Comparison of ENCODE assay signal across 17 mouse cellular contexts in genomic region chr14:19760721-19761120, GRCm38 (mm10). TPM values are rescaled to one million over a fixed set of nuclear protein-coding genes. Genes with fewer than 3 reads are reported as not detected.
DNase-seq lines count a peak whose midpoint lies in the region; ATAC-seq and TF ChIP-seq lines count a peak whose summit lies in the region.
"Had no signal": no experiment of that assay in that cellular context is flagged by ENCODE, and none has a peak within 500 bp of the region (broad histone marks: within the 10 kb centered on the region; RNA-seq: fewer than 3 reads in every experiment).

No protein-coding gene starts in this region.

- H3K4me2 ChIP-seq in hindbrain, embryonic 12.5 days (replicated peaks), result no peak overlapping the region
- no peak overlapping the region for H3K4me2 ChIP-seq in neural tube, embryonic 13.5 days
- peak overlapping the region; percentile 31 for H3K4me2 ChIP-seq in heart, embryonic 14.5 days (ENCODE audit: low read length)
- H3K4me2 ChIP-seq: forebrain, embryonic 15.5 days; intestine, embryonic 15.5 days; kidney, embryonic 15.5 days; limb, embryonic 12.5 days; lung, embryonic 14.5 days had no signal

- no peak overlapping the region for H3K27ac ChIP-seq in hindbrain, embryonic 10.5 days
- H3K27ac ChIP-seq in hindbrain, embryonic 12.5 days, result no peak overlapping the region
- H3K27ac ChIP-seq in neural tube, embryonic 13.5 days (replicated peaks), result no peak overlapping the region
- H3K27ac ChIP-seq in heart, embryonic 14.5 days (replicated peaks in 1 of 2; ENCODE audit: control insufficient read depth in 1 of 2, insufficient read depth in 1 of 2, low read depth in 2 of 2, low read length in 2 of 2), result peak overlapping the region; percentile 15 to 83; a peak in 2 of 4 replicates
- no peak overlapping the region for H3K27ac ChIP-seq in layer of hippocampus, adult 2 months
- H3K27ac ChIP-seq: forebrain, embryonic 15.5 days; intestine, embryonic 15.5 days; kidney, embryonic 15.5 days; left cerebral cortex, adult 2 months; limb, embryonic 12.5 days had no signal

- TF ChIP-seq CTCF in layer of hippocampus, adult 2 months (conservative IDR thresholded peaks at IDR 0.05), result no peak

- H3K36me3 ChIP-seq in hindbrain, embryonic 10.5 days, result no peaks in the 10 kb centered on the region
- no peaks in the 10 kb centered on the region for H3K36me3 ChIP-seq in hindbrain, embryonic 12.5 days
- no peaks in the 10 kb centered on the region for H3K36me3 ChIP-seq in neural tube, embryonic 13.5 days
- H3K36me3 ChIP-seq in heart, embryonic 14.5 days (ENCODE audit: control insufficient read depth, insufficient read depth, low read length), result peaks cover 49% of the 10 kb centered on the region
- H3K36me3 ChIP-seq: forebrain, embryonic 15.5 days had no signal

- 10% methylated on average over 7 of the region's 7 CpGs for WGBS in hindbrain, embryonic 10.5 days
- 10% methylated on average over 7 of the region's 7 CpGs for WGBS in hindbrain, embryonic 12.5 days
- 17% methylated on average over 7 of the region's 7 CpGs for WGBS in neural tube, embryonic 13.5 days
- whole genome bisulfite sequencing in heart, embryonic 14.5 days, result 19% methylated on average over 7 of the region's 7 CpGs

- H3K27me3 ChIP-seq in hindbrain, embryonic 10.5 days (ENCODE audit: insufficient read depth, poor library complexity, severe bottlenecking), result no peaks in the 10 kb centered on the region
- H3K27me3 ChIP-seq in hindbrain, embryonic 12.5 days, result no peaks in the 10 kb centered on the region
- no peaks in the 10 kb centered on the region for H3K27me3 ChIP-seq in neural tube, embryonic 13.5 days
- no peaks in the 10 kb centered on the region for H3K27me3 ChIP-seq in heart, embryonic 14.5 days (ENCODE audit: control insufficient read depth, insufficient read depth, low read length)
- H3K27me3 ChIP-seq: forebrain, embryonic 15.5 days; intestine, embryonic 15.5 days; kidney, embryonic 15.5 days; limb, embryonic 12.5 days had no signal

- no peak for ATAC-seq in hindbrain, embryonic 12.5 days (ENCODE audit: low FRiP score)
- 0 out of 2 replicates have a peak, but pooled peaks have one; percentile 27 for ATAC-seq in neural tube, embryonic 13.5 days (ENCODE audit: low read depth)
- no peak for ATAC-seq in heart, embryonic 14.5 days (ENCODE audit: insufficient number of reproducible peaks, insufficient read depth, low FRiP score, low read depth)
- no peak for ATAC-seq in erythroid progenitor cell, adult 5-6 weeks (replicated peaks; ENCODE audit: low FRiP score, poor library complexity, severe bottlenecking)
- ATAC-seq: forebrain, embryonic 15.5 days; intestine, embryonic 15.5 days had no signal

- H3K4me3 ChIP-seq in hindbrain, embryonic 10.5 days, result no peak overlapping the region
- no peak overlapping the region for H3K4me3 ChIP-seq in hindbrain, embryonic 12.5 days
- no peak overlapping the region for H3K4me3 ChIP-seq in neural tube, embryonic 13.5 days
- no peak overlapping the region for H3K4me3 ChIP-seq in heart, embryonic 14.5 days (ENCODE audit: control insufficient read depth in 1 of 2, insufficient read depth in 1 of 2, low read depth in 1 of 2, low read length in 2 of 2)
- H3K4me3 ChIP-seq in layer of hippocampus, adult 2 months, result no peak overlapping the region
- H3K4me3 ChIP-seq: forebrain, embryonic 15.5 days; intestine, embryonic 15.5 days; kidney, embryonic 15.5 days; left cerebral cortex, adult 2 months; limb, embryonic 12.5 days had no signal

- peaks cover 44% of the 10 kb centered on the region for H3K4me1 ChIP-seq in hindbrain, embryonic 10.5 days (replicated peaks)
- H3K4me1 ChIP-seq in hindbrain, embryonic 12.5 days, result peaks cover 22% of the 10 kb centered on the region
- H3K4me1 ChIP-seq in neural tube, embryonic 13.5 days (replicated peaks), result peaks cover 31% of the 10 kb centered on the region
- H3K4me1 ChIP-seq in heart, embryonic 14.5 days (ENCODE audit: control insufficient read depth in 2 of 2, insufficient read depth in 2 of 2, low read length in 2 of 2), result peaks cover 26 to 61% of the 10 kb centered on the region in 2 experiments

- no peak overlapping the region for H3K9ac ChIP-seq in hindbrain, embryonic 12.5 days
- H3K9ac ChIP-seq in neural tube, embryonic 13.5 days, result no peak overlapping the region
- H3K9ac ChIP-seq in heart, embryonic 14.5 days (ENCODE audit: low read length), result no peak overlapping the region
- H3K9ac ChIP-seq: forebrain, embryonic 15.5 days; intestine, embryonic 15.5 days; kidney, embryonic 15.5 days; limb, embryonic 12.5 days; lung, embryonic 14.5 days had no signal

- H3K9me3 ChIP-seq in hindbrain, embryonic 10.5 days, result no peaks in the 10 kb centered on the region
- H3K9me3 ChIP-seq in hindbrain, embryonic 12.5 days (replicated peaks), result no peaks in the 10 kb centered on the region
- no peaks in the 10 kb centered on the region for H3K9me3 ChIP-seq in neural tube, embryonic 13.5 days
- no peaks in the 10 kb centered on the region for H3K9me3 ChIP-seq in heart, embryonic 14.5 days (ENCODE audit: control insufficient read depth, low read length)
- H3K9me3 ChIP-seq: forebrain, embryonic 15.5 days; intestine, embryonic 15.5 days; kidney, embryonic 15.5 days; limb, embryonic 12.5 days had no signal

- peak; percentile 36 for DNase-seq in hindbrain, embryonic 10.5 days (ENCODE audit: low spot score)
- no peak for DNase-seq in neural tube, embryonic 10.5 days (ENCODE audit: extremely low spot score, low spot score)
- DNase-seq in layer of hippocampus, adult 2 months (ENCODE audit: low spot score in 2 of 2), result no peak
- DNase-seq: cerebellum, postnatal 14 days; lung, embryonic 14.5 days; spleen, adult 18-20 months; thymus, postnatal 36 days had no signal

RNA-seq across cellular contexts. Expression of gene Nid2, which starts 9.7 kb away (rescaled TPM):
- 52.3 and 53.2 TPM in 2 replicates for polyA plus RNA-seq in hindbrain, embryonic 10.5 days (2016; fragmentation: Nextera tagmentation; extraction: Ambion mirVana)
- 68.8 and 78.8 TPM in 2 replicates for polyA plus RNA-seq in hindbrain, embryonic 12.5 days (2016; fragmentation: Nextera tagmentation; extraction: Ambion mirVana)
- polyA plus RNA-seq in neural tube, embryonic 13.5 days (2015; fragmentation: Nextera tagmentation; extraction: Ambion mirVana), result 56.6 and 58.3 TPM in 2 replicates
- 90.2 and 106 TPM in 2 replicates for polyA plus RNA-seq in heart, embryonic 14.5 days (2014; fragmentation: Nextera tagmentation; extraction: Ambion mirVana)
- 0.72 and 1.3 TPM in 2 replicates for total RNA-seq in erythroid progenitor cell, adult 5-6 weeks (2015; ENCODE audit: low replicate concordance)
- total RNA-seq in erythroid progenitor cell, adult 5-6 weeks (2017; ENCODE audit: low replicate concordance), result 0.13 TPM in 1 of 2 replicates, not detected in the other
- total RNA-seq in layer of hippocampus, adult 2 months (2021), result 1 to 10 TPM; 1.4 to 2.3 TPM
- total RNA-seq: neutrophil, adult 5-6 weeks had no signal

Comparison
In these comparisons a context has a peak if more than half of its experiments do, and no peak if none do; other contexts are left out.
1. H3K27ac ChIP-seq: peak in heart, embryonic 14.5 days (2 of 2); none in hindbrain, embryonic 10.5 days (single experiment), hindbrain, embryonic 12.5 days (single experiment), neural tube, embryonic 13.5 days (single experiment) and layer of hippocampus, adult 2 months (single experiment).